Mouse (Mus musculus) layer of hippocampus, adult 8-10 months (tissue): Measurements from ENCODE around the gene Ywhab. TPM values are rescaled to one million over a fixed set of nuclear protein-coding genes. Genes with fewer than 3 reads are reported as not detected.

Experiments used
- total RNA-seq, 4 experiments: library from RNA; stranded (reverse); gene quantifications; 2 replicates each; pipeline ENCODE4 v1.2.4; 2022

Ywhab gene
- total RNA-seq, 4 experiments from 2014 or later = 458 to 531 (median 484) TPM

Other genes with a start within 250 kb of the Ywhab start
- 1 to 10 TPM in 3 of 4 experiments, under 1 TPM in 1; 0.73 to 1.6 (median 1.5) TPM for gene Ada, start 244.7 kb upstream of the Ywhab start, total RNA-seq
- under 1 TPM in 2 of 4 experiments, not detected in 2; 0.29 to 0.61 TPM for gene Ccn5, start 174.1 kb upstream of the Ywhab start, total RNA-seq
- gene Kcnk15, start 141.3 kb upstream of the Ywhab start, total RNA-seq = not detected
- gene Rims4, start 76.3 kb upstream of the Ywhab start, total RNA-seq = 10 to 100 TPM; 34.0 to 50.8 (median 41.7) TPM
- gene Pabpc1l, start 30.5 kb downstream of the Ywhab start, total RNA-seq = 1 to 10 TPM in 1 of 4 experiments, under 1 TPM in 3; 0.45 to 1.5 (median 0.87) TPM
- 10 to 100 TPM; 41.1 to 55.7 (median 46.3) TPM for gene Stk4, start 75.4 kb downstream of the Ywhab start, total RNA-seq
- 100 to 1,000 TPM; 108 to 114 (median 109) TPM for gene Tomm34, start 76.2 kb downstream of the Ywhab start, total RNA-seq
- 1 to 10 TPM; 5.3 to 7.8 (median 6.2) TPM for gene Kcns1, start 176.2 kb downstream of the Ywhab start, total RNA-seq
- not detected for gene Wfdc5, start 187.8 kb downstream of the Ywhab start, total RNA-seq
- not detected for gene Wfdc12, start 195.6 kb downstream of the Ywhab start, total RNA-seq
- not detected for gene Wfdc15a, start 205.2 kb downstream of the Ywhab start, total RNA-seq
- not detected for gene Wfdc15b, start 226.7 kb downstream of the Ywhab start, total RNA-seq
- not detected for gene Svs2, start 243.5 kb downstream of the Ywhab start, total RNA-seq